Mouse (Mus musculus) liver, embryonic 14.5 days (tissue): ENCODE results near the gene Ola1.

Experiments
- CTCF ChIP-seq: IDR thresholded peaks from 2 replicates; pipeline ENCODE4 v1.5.1; 2016; ENCODE audit warnings: antibody characterized with exemption, low read depth, control low read depth
- EP300 ChIP-seq: IDR thresholded peaks from 2 replicates; pipeline ENCODE4 v1.6.1; 2016; ENCODE audit warnings: antibody characterized with exemption, low read depth

DNA sequence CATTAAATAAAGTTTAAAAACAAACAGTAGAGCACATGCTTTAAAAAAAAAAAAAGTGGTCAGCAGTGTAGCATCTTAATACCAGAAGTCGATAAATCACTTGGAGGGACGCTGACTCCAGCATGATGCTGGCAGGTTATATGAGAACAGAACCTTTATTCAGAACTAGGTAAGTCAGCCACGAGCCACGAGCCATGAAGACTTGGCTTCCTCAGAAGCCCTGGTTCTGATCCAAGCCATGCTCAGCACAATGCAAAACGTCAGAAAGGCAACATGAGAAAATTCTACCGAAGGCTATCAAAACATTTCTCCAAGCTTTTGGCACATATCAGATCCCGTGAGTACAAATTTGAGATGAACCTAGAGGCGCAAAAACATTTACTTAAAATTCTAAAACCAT, 127.4 kb downstream of the Ola1 start:
- TF ChIP-seq CTCF (no peak), EP300 (no peak)
